Mouse (Mus musculus) limb, embryonic 14.5 days (tissue): ENCODE results near the gene Tcf7l1. TPM values are rescaled to one million over a fixed set of nuclear protein-coding genes. Genes with fewer than 3 reads are reported as not detected.

Source experiments
- ATAC-seq: fragments of 200-750 bp; cut with Nextera tagmentation; 2 replicates; pipeline ENCODE4 v1.8.0; 2017; ENCODE audit warnings: low read depth, moderate number of reproducible peaks, moderate TSS enrichment; ENCODE audit not compliant: low FRiP score
- DNase-seq: peaks from one replicate; pipeline ENCODE4 v3.0.0-alpha.2; 2015; ENCODE audit warnings: low spot score
- H3K27ac ChIP-seq: fragments of 300-500 bp; sonication (generic); replicated peaks from 2 replicates; pipeline ENCODE4 v1.5.1; 2014; ENCODE audit warnings: low read depth, mild to moderate bottlenecking, low read length, moderate library complexity, mixed read lengths
- H3K27me3 ChIP-seq: fragments of 300-500 bp; sonication (generic); 2 replicates; pipeline ENCODE4 v1.6.1; 2014; ENCODE audit warnings: low read length, mixed read lengths; ENCODE audit not compliant: control insufficient read depth, insufficient read depth
- H3K36me3 ChIP-seq: fragments of 300-500 bp; sonication (generic); 2 replicates; pipeline ENCODE4 v1.6.1; 2014; ENCODE audit warnings: mild to moderate bottlenecking, low read length, moderate library complexity, mixed read lengths; ENCODE audit not compliant: control insufficient read depth, insufficient read depth
- H3K4me1 ChIP-seq: fragments of 300-500 bp; sonication (generic); 2 replicates; pipeline ENCODE4 v1.6.1; 2014; ENCODE audit warnings: antibody characterized with exemption, low read length, mixed read lengths; ENCODE audit not compliant: control insufficient read depth, insufficient read depth
- H3K4me2 ChIP-seq: fragments of 300-500 bp; sonication (generic); replicated peaks from 2 replicates; pipeline ENCODE4 v1.6.1; 2014; ENCODE audit warnings: low read depth, mild to moderate bottlenecking, low read length, moderate library complexity; ENCODE audit not compliant: severe bottlenecking
- H3K4me3 ChIP-seq: fragments of 300-500 bp; sonication (generic); replicated peaks from 2 replicates; pipeline ENCODE4 v1.5.1; 2014; ENCODE audit warnings: low read length
- H3K9ac ChIP-seq: fragments of 300-500 bp; sonication (generic); 2 replicates; pipeline ENCODE4 v1.6.1; 2014; ENCODE audit warnings: mild to moderate bottlenecking, low read depth, low read length, moderate library complexity; ENCODE audit not compliant: severe bottlenecking
- H3K9me3 ChIP-seq: fragments of 300-500 bp; sonication (generic); 2 replicates; pipeline ENCODE4 v1.6.1; 2016; ENCODE audit warnings: low read length; ENCODE audit not compliant: control insufficient read depth
- POLR2A ChIP-seq: fragments of 200-500 bp; IDR thresholded peaks from 2 replicates; pipeline ENCODE4 v1.8.0; 2012; ENCODE audit warnings: inconsistent platforms, mild to moderate bottlenecking, moderate library complexity, borderline replicate concordance; ENCODE audit not compliant: insufficient read depth, insufficient read length; ENCODE audit errors: extremely low read depth
- WGBS: fragments of 180-500 bp; shearing (Covaris S2); extraction: QIAGEN DNeasy Blood & Tissue Kit; methylation state at CpG from one replicate; pipeline ENCODE4 v1.1.7; 2014; 5-methylcytosine and 5-hydroxymethylcytosine counted together
- polyA plus RNA-seq, 2 experiments: library from polyadenylated mRNA; depleted of rRNA in 1 of 2; stranded (reverse) in 1 of 2; unstranded in 1 of 2; fragments of >200 nt; fragmentation: Nextera tagmentation in 1 of 2; extraction: Ambion mirVana in 1 of 2; gene quantifications; 2 replicates each; pipeline versions ENCODE4 v1.2.1 to v1.2.3; 2012 to 2014

Tcf7l1 gene
- polyA plus RNA-seq, 2 experiments, result 47.9 to 78.1 TPM

GRCm38 (mm10) chr6:72769915-72770776, 18.9 kb downstream of the Tcf7l1 start:
- H3K9me3 ChIP-seq, result no peaks in the 10 kb centered on the region
- no peak for TF ChIP-seq POLR2A
- WGBS, result 63% methylated on average over 14 of the region's 14 CpGs
- no peaks in the 10 kb centered on the region for H3K27me3 ChIP-seq
- peak overlapping the region; percentile 11; the same call in 1 of the 2 replicates for H3K4me2 ChIP-seq
- DNase-seq (no peak), ATAC-seq (no peak)
- H3K36me3 ChIP-seq, result peaks cover 18% of the 10 kb centered on the region
- no peak overlapping the region for H3K9ac ChIP-seq
- H3K4me3 ChIP-seq, result no peak overlapping the region
- H3K4me1 ChIP-seq, result peaks cover 57% of the 10 kb centered on the region
- peak overlapping the region; percentile 85 for H3K27ac ChIP-seq

GRCm38 (mm10) chr6:72769343-72769742, 19.7 kb downstream of the Tcf7l1 start:
- Histone ChIP-seq H3K27ac (peak overlapping the region; percentile 85), H3K4me2 (peak overlapping the region; percentile 11), H3K36me3 (peaks cover 23% of the 10 kb centered on the region), H3K4me3 (no peak overlapping the region), H3K4me1 (peaks cover 51% of the 10 kb centered on the region), H3K9me3 (no peaks in the 10 kb centered on the region), H3K27me3 (no peaks in the 10 kb centered on the region), H3K9ac (no peak overlapping the region)
- 50% methylated on average over 13 of the region's 13 CpGs for WGBS
- TF ChIP-seq POLR2A, result no peak
- ATAC-seq (no peak), DNase-seq (no peak)

GRCm38 (mm10) chr6:72768804-72769203, 20.2 kb downstream of the Tcf7l1 start:
- 40% methylated on average over 9 of the region's 9 CpGs for WGBS
- H3K9me3 ChIP-seq, result no peaks in the 10 kb centered on the region
- H3K36me3 ChIP-seq, result peaks cover 23% of the 10 kb centered on the region
- no peaks in the 10 kb centered on the region for H3K27me3 ChIP-seq
- peak; percentile 88 for DNase-seq
- no peak overlapping the region for H3K9ac ChIP-seq
- H3K4me2 ChIP-seq, result peak overlapping the region; percentile 11
- peak; percentile 79 for ATAC-seq
- H3K27ac ChIP-seq, result peak overlapping the region; percentile 85
- TF ChIP-seq POLR2A, result no peak
- peaks cover 53% of the 10 kb centered on the region for H3K4me1 ChIP-seq
- no peak overlapping the region for H3K4me3 ChIP-seq

GRCm38 (mm10) chr6:72768097-72768496, 21.0 kb downstream of the Tcf7l1 start:
- H3K4me1 ChIP-seq, result peaks cover 56% of the 10 kb centered on the region
- no peak for ATAC-seq
- no peak for DNase-seq
- H3K9me3 ChIP-seq, result no peaks in the 10 kb centered on the region
- peak overlapping the region; percentile 85 for H3K27ac ChIP-seq
- no peak overlapping the region for H3K9ac ChIP-seq
- H3K36me3 ChIP-seq, result peaks cover 23% of the 10 kb centered on the region
- TF ChIP-seq POLR2A, result no peak
- WGBS, result 91% methylated on average over 9 of the region's 9 CpGs
- no peaks in the 10 kb centered on the region for H3K27me3 ChIP-seq
- no peak overlapping the region for H3K4me2 ChIP-seq
- H3K4me3 ChIP-seq, result no peak overlapping the region

GRCm38 (mm10) chr6:72763616-72764015, 25.4 kb downstream of the Tcf7l1 start:
- whole genome bisulfite sequencing, result 42% methylated on average over 11 of the region's 11 CpGs
- H3K4me3 ChIP-seq, result no peak overlapping the region

More at GRCm38 (mm10) chr6:72763616-72764015, 25.4 kb downstream of the Tcf7l1 start:
- Histone ChIP-seq H3K27ac (no peak overlapping the region), H3K4me1 (peaks cover 54% of the 10 kb centered on the region), H3K27me3 (no peaks in the 10 kb centered on the region), H3K4me2 (no peak overlapping the region), H3K9me3 (no peaks in the 10 kb centered on the region), H3K9ac (no peak overlapping the region), H3K36me3 (peaks cover 14% of the 10 kb centered on the region)
- ATAC-seq, result no peak
- TF ChIP-seq POLR2A, result no peak
- DNase-seq, result no peak
